Mouse (Mus musculus) ovary, adult 18-20 months (tissue): Measurements from ENCODE around the gene Spaca1.
"Not testable (repeated sequence)": the region's sequence is repeated elsewhere in the genome, so short reads cannot be mapped to it uniquely, and the experiment has no call there.

ENCODE experiments used
- DNase-seq: peaks from one replicate; pipeline ENCODE4 v3.0.0; 2022; ENCODE audit warnings: low spot score, mixed read lengths

Spaca1 gene

DNA sequence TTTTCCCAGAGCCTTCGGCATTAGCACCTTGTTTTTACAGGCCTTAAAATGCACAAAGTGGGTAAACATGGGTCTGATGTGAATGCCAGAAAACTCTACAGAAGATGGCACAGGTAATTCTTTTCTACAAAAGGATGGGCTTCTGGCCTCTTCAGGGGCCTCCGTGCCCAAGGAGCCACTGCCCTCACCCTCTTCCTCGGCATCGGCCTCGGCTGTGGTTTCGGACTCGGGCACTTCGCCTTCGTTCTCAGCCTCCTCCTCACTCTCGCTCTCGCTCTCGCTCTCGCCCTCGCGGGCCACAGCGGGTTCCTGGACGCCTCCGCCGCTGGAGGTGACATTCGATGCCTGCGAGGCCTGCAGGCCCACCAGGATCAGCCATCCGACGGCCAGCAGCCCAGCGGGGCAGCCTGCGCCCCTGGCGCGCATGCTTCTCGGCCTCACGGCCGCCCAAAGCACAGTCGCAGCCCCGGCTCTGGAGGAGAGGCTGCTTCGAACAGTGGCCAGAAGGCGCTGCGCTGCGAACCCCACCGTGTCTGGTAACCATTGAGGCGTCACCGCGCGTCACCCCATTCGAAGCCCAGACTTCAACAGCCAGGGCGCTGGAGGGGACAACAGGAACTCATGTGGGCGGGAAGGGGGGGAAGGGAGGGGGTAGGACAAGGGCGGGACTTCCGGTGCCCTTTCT is at the start of gene Spaca1:
Gene Spaca1, minus strand, starts transcription at position 621 of the 685 bp plus-strand sequence.
- no peak for DNase-seq

DNA sequence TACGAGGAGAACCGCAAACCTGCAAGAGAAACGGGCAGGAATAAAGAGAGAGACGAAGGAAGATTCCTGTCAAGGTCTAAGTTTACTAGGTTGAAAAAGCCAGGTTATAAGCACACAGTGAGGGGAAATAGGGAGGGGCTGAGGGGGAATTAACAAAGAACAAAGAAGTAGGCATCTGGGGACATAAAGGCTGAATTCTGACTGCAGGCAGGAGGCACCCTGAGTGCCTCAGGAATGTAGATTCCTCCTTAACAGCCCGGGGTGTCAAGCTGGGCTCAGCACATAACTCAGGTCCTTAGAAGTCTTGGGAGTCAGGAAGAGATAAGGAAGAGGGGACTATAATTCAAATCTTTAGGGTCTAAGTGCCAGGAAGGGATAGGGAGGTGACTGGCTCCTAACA is 37.3 kb upstream of the Spaca1 start:
- not testable (repeated sequence) for DNase-seq

DNA sequence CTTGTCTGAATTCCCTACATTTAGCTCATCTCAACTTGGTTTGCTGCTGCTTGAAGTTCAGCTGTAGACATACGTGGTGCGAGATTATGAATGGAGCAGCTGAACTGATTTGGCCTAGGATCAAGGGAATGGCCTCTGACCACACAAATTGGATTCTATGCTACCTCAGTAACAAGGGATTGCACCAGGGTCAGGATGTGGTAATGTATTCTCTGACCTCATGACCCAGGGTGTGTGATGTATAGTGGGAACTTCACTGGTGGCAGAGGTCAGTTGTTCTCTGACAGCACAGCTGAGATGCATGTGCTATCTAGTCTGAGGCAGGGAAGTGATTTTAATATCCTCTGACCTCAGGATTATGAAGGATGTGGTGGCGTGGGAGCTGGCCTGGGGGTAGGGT is 31.1 kb upstream of the Spaca1 start:
- DNase-seq: no peak

DNA sequence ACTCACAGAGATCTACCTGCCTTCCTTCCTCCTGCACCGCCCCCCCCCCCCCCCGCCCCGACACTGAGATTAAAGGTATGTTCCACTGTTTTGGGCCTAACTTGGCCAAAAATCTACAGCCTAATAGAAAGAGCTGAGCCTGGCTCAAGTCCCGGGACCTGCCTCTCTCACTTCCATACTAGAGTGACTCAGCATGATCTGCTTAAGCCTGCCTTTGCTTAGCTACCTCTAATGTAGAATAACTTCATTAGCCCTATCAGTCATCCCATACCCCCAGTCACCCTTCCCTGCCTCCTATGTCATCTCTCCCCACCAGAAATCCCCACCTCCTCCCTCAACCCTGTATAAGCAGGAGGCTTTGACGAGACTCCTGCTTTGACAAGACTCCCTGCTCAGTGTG is 19.0 kb upstream of the Spaca1 start:
- no peak for DNase-seq

DNA sequence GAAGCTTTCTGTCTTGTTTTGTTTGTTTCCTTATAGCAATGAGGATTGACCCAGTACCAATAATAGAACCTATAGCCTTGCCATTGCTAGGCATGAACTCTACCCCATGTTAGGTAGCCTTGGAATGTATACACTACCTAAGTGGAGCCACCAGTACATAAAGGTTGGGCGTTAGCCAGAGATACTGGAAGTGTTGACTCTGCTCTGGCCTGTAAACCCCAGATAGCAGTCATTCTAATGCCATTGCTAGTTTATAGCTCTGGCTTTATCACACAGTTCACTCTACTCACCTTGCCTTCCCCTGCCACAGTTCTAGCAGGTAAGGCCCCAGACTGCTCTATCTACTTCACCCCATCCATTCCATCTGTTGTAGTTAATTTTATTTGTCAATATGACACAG is 8.3 kb upstream of the Spaca1 start:
- no peak for DNase-seq

DNA sequence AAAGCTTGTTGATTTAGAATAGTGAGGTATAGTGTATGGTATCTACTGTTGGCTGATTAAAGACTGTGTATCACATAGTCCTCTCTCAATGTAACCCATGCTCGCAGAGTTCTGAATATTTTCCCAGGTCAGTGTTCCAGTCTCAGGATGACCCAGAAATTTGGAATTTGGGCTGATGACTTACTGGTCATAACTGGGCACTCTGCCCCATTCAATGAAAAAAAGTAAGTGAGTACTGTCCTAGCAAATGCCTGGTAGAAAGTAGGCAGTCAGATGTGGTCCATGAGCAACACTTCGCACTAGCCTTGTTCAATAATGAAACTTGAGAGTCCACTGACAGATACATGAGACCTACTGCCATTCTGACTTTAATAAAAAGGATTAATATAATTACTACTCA is 23.2 kb downstream of the Spaca1 start:
- DNase-seq: no peak

DNA sequence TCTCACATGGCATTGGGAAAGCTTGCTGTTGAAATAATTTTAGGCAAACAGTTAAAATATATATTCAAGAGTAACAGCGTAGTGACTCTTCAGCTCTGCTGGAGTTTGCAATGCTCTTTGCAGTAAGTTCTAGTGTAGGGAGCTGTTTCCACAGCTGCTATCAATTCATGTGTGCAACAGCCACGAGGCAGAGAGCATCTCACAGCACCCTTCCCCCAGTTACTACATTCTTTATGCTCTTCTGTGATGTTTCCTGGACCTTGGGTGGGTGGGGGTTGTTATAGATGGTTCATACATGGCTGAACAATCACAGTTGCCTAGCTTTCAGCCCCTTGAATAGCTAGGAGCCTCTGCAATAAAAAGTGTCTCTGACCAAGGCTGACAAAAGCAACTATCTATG is 28.5 kb downstream of the Spaca1 start:
- DNase-seq: no peak

DNA sequence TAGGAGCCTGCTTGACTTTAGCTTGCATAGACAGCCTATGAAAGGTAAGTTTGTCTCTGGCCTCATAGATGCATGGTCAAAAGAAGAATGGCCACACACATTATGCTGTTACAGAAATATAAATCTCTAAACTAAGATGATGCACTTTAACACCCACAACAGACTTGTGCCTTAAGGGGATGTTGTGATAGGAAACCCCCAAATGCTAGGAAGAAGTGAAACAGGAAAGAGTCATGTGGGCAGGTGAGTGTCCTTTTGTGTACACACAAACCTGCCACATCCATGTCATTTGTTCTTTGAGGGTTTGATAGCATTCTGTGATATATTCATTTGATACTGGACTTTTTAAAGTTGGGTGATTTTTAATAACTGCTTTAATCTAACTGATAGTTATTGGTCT is 53.6 kb downstream of the Spaca1 start:
- no peak for DNase-seq

DNA sequence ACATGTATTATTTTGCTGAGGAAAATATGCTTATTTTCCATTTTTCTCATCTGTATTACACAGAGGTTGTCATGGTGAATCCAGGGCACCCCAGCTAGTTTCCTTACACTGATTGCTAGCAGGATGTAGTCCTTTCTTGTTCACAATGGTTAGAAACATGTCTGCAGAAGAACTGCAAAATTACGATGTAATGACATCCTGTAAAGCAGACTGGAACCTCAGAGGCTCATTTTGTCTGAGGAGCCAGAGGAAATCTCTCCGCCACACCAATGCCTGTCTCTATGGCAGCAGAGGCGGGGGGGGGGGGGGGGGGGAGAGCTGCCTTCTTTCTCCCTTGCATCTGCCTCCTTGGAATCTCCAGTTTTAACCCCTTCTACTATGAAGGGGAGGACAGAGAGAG is 57.3 kb downstream of the Spaca1 start:
- DNase-seq: no peak

DNA sequence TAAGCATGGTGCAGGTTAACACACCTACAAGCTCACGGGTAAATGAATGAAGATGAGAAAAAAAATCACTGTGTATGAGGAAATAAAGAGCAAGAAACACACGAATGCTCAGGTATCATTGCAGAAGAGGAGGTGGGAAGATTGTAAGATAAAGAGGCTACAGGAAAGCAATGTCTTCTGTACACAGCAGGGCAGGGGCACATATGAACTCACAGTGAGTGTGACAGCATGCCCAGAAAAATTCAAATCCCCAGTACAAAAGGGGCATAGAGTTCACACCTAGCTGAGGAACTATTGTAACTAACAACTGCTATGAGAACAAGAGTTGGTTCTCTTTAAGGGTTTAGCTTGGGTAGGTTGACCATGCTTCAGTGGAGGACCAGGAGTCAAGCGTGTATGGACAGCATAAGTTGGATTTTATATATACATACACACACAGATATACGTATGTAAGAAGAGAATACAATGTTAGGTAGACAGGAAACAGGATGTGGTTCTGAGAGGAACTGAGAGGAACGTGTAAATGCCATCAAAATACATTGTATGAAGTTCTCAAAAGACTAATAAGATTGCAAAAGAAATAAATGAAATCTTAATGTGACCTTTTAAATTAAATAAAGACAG is 61.4 kb downstream of the Spaca1 start:
- no peak for DNase-seq
